Mouse (Mus musculus): ENCODE data around the gene B3gnt8. TPM values are rescaled to one million over a fixed set of nuclear protein-coding genes. Genes with fewer than 3 reads are reported as not detected.
A peak's percentile ranks its signal among the peaks of the same experiment; 100 is the strongest.

The B3gnt8 gene
- polyA plus RNA-seq, 1 experiment = 14.1 TPM

- DNase-seq (ENCODE audit: low spot score) = peak; percentile 77
Observed at GRCm38 (mm10) chr7:25618865-25619721, 7.4 kb upstream of the B3gnt8 start, which contains the start of gene Dmac2. TSS of gene Dmac2 (plus strand) at chr7:25619414.

GRCm38 (mm10) chr7:25619722-25619991, 6.8 kb upstream of the B3gnt8 start:
- no peak for DNase-seq (ENCODE audit: low spot score)

GRCm38 (mm10) chr7:25620101-25620500, 6.4 kb upstream of the B3gnt8 start:
- peak; percentile 18 for DNase-seq (ENCODE audit: low spot score)

- DNase-seq (ENCODE audit: low spot score) = peak; percentile 14
Observed at GRCm38 (mm10) chr7:25620751-25621150, 5.7 kb upstream of the B3gnt8 start.

GRCm38 (mm10) chr7:25623857-25624370, 2.5 kb upstream of the B3gnt8 start:
- DNase-seq (ENCODE audit: low spot score) = peak; percentile 20

- peak; percentile 18 for DNase-seq (ENCODE audit: low spot score)
Observed at GRCm38 (mm10) chr7:25624851-25625250, 1.6 kb upstream of the B3gnt8 start.

- no peak for DNase-seq (ENCODE audit: low spot score)
Observed at GRCm38 (mm10) chr7:25625594-25626250, 732 bp upstream of the B3gnt8 start.

GRCm38 (mm10) chr7:25627431-25628322, 1.2 kb downstream of the B3gnt8 start:
- DNase-seq (ENCODE audit: low spot score) = peak; percentile 65

- no peak for DNase-seq (ENCODE audit: low spot score)
Observed at GRCm38 (mm10) chr7:25628323-25628620, 1.8 kb downstream of the B3gnt8 start.

GRCm38 (mm10) chr7:25632679-25633078, 6.2 kb downstream of the B3gnt8 start:
- no peak for DNase-seq (ENCODE audit: low spot score)

GRCm38 (mm10) chr7:25636373-25636772, 9.9 kb downstream of the B3gnt8 start:
- no peak for DNase-seq (ENCODE audit: low spot score)

GRCm38 (mm10) chr7:25637099-25637498, 10.6 kb downstream of the B3gnt8 start:
- no peak for DNase-seq (ENCODE audit: low spot score)

GRCm38 (mm10) chr7:25639754-25640153, 13.3 kb downstream of the B3gnt8 start:
- no peak for DNase-seq (ENCODE audit: low spot score)

GRCm38 (mm10) chr7:25644136-25644535, 17.7 kb downstream of the B3gnt8 start:
- no peak for DNase-seq (ENCODE audit: low spot score)

- DNase-seq (ENCODE audit: low spot score) = no peak
Observed at GRCm38 (mm10) chr7:25644631-25645030, 18.2 kb downstream of the B3gnt8 start.

GRCm38 (mm10) chr7:25645074-25645473, 18.6 kb downstream of the B3gnt8 start:
- DNase-seq (ENCODE audit: low spot score) = no peak

GRCm38 (mm10) chr7:25647574-25648123, 21.2 kb downstream of the B3gnt8 start:
- DNase-seq (ENCODE audit: low spot score) = no peak

GRCm38 (mm10) chr7:25649839-25650238, 23.4 kb downstream of the B3gnt8 start:
- DNase-seq (ENCODE audit: low spot score) = no peak

- DNase-seq (ENCODE audit: low spot score) = no peak
Observed at GRCm38 (mm10) chr7:25651281-25651680, 24.8 kb downstream of the B3gnt8 start.

GRCm38 (mm10) chr7:25652244-25652759, 25.8 kb downstream of the B3gnt8 start:
- DNase-seq (ENCODE audit: low spot score) = no peak

GRCm38 (mm10) chr7:25655601-25656428, 29.4 kb downstream of the B3gnt8 start:
- no peak for DNase-seq (ENCODE audit: low spot score)

Data from urinary bladder, adult 2 months (tissue).